In genomic region chr14:55189351-55189769, GRCm38 (mm10) we compare ENCODE assay signal across 10 mouse cellular contexts. TPM values are rescaled to one million over a fixed set of nuclear protein-coding genes. Genes with fewer than 3 reads are reported as not detected.
DNase-seq lines count a peak whose midpoint lies in the region; ATAC-seq lines count a peak whose summit lies in the region.
"Had no signal": no experiment of that assay in that cellular context is flagged by ENCODE, and none has a peak within 500 bp of the region (broad histone marks: within the 10 kb centered on the region; RNA-seq: fewer than 3 reads in every experiment).

No protein-coding gene starts in this region.

- intact Hi-C loops in left cerebral cortex, postnatal 14 days (cut with DNase I) = no loop called here

- no peak for ATAC-seq in inflammation-experienced regulatory T-cells, adult 6 months

- peak; percentile 31 for DNase-seq in kidney, postnatal 10 days
- DNase-seq in kidney, postnatal 14 days = no peak
- DNase-seq in frontal cortex, postnatal 36 days (ENCODE audit: low spot score in 2 of 2) = peak; percentile 70 to 84
- DNase-seq in left cerebral cortex, postnatal 14 days (ENCODE audit: low spot score in 2 of 2) = peak; percentile 77 to 93
- DNase-seq in right cerebral cortex, postnatal 25 days = peak; percentile 63
- DNase-seq in ovary, postnatal 10 days (ENCODE audit: low spot score) = no peak
- no peak for DNase-seq in lung, postnatal 14 days
- DNase-seq: cerebellum, adult 9-11 months had no signal

RNA-seq across cellular contexts. Expression of gene Dhrs2, which starts 32.4 kb away (rescaled TPM):
- total RNA-seq in left cerebral cortex, postnatal 14 days (2021) = not detected
- not detected for polyA plus RNA-seq in inflammation-experienced regulatory T-cells, adult 6 months (2017; shearing (Covaris generic))
- polyA plus RNA-seq: large intestine, adult 2 months had no signal

Comparison
In these comparisons a context has a peak if more than half of its experiments do, and no peak if none do; other contexts are left out.
1. DNase-seq: peak in kidney, postnatal 10 days (single experiment), frontal cortex, postnatal 36 days (2 of 2), left cerebral cortex, postnatal 14 days (2 of 2) and right cerebral cortex, postnatal 25 days (single experiment); none in kidney, postnatal 14 days (single experiment), ovary, postnatal 10 days (single experiment) and lung, postnatal 14 days (single experiment).